Mouse (Mus musculus) E14TG2a.4 (cell line): ENCODE measurements around the gene Gm28043.

Source experiments
- CTCF ChIP-seq: conservative IDR thresholded peaks from 2 replicates; pipeline ENCODE4 v1.5.1; 2014; ENCODE audit warnings: low read length
- NANOG ChIP-seq: IDR thresholded peaks from 2 replicates; pipeline ENCODE4 v1.6.1; 2014; ENCODE audit warnings: borderline replicate concordance, low read length, mixed read lengths
- POU5F1 ChIP-seq: IDR thresholded peaks from 2 replicates; pipeline ENCODE4 v1.6.1; 2014; ENCODE audit warnings: low read length, borderline replicate concordance

DNA sequence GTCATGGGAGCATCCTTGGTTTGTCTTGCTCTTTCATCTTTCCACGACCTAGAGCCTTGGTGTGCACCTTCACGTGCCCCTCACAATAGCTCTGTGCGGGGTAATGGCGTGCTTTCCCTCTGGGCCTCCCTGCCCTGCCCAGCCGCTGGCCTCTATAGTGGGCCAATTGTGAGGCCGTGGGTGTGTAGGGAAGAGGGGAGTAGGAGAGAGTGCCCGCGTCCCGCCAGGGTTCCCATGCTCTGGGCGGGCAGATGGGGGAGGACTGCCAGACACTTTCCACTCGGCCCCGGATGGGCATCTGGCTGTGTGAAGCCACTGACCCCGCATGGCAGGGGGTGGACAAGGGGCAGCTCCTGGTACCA is 17.9 kb upstream of the Gm28043 start:
- TF ChIP-seq CTCF, result no peak
- no peak for TF ChIP-seq NANOG
- no peak for TF ChIP-seq POU5F1
